Mouse (Mus musculus): ENCODE results near the gene Hoxb6.

DNA sequence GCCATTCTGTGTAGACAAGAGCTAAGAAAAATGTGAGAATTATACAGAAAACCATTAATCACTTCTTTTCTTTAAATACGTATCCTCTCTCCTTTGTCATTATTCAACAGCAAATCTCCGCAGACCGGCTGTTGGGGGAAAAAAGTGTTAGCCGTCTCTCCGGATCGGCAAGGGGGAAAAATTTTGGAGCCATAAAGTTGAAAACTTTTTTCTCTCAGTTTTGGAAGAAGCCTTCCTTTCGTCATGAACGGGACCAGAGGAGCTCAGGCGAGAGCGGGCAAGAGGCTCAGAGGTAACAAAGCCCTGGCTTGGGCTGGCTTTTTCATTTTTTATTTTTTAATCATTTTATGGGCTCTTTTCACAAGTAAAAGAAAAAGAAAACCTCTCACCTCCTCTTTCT lies 30.9 kb downstream of the Hoxb6 start, which contains the start of gene Hoxb3:
- no peak for TF ChIP-seq POLR2A (IDR thresholded peaks at IDR 0.05; ENCODE audit: insufficient read length, low read depth)
- TF ChIP-seq MYOD1 (IDR thresholded peaks at IDR 0.05; ENCODE audit: control insufficient read depth in 1 of 3, insufficient read length in 2 of 3, low read depth in 2 of 3) = no peak
- no peak for TF ChIP-seq POLR2AphosphoS2 (IDR thresholded peaks at IDR 0.05; ENCODE audit: insufficient read length, low read depth)
- no peak for TF ChIP-seq MAX (IDR thresholded peaks at IDR 0.05; ENCODE audit: low read depth)
